Mouse (Mus musculus) testis, adult 2 months (tissue): ENCODE measurements around the gene Tex2. TPM values are rescaled to one million over a fixed set of nuclear protein-coding genes. Genes with fewer than 3 reads are reported as not detected.

ENCODE experiments used
- H3K27ac ChIP-seq: fragments of 200-500 bp; 2 replicates; pipeline ENCODE4 v1.5.1; 2012; ENCODE audit warnings: low read depth, low read length; ENCODE audit not compliant: control insufficient read depth, insufficient read depth
- H3K27me3 ChIP-seq: fragments of 200-500 bp; 2 replicates; pipeline ENCODE4 v1.6.1; 2012; ENCODE audit warnings: mild to moderate bottlenecking, low read length, moderate library complexity; ENCODE audit not compliant: control insufficient read depth, insufficient read depth
- H3K36me3 ChIP-seq: fragments of 200-500 bp; 2 replicates; pipeline ENCODE4 v1.6.1; 2012; ENCODE audit warnings: mild to moderate bottlenecking, low read length; ENCODE audit not compliant: control insufficient read depth, insufficient read depth
- H3K4me1 ChIP-seq: fragments of 200-500 bp; 2 replicates; pipeline ENCODE4 v1.6.1; 2012; ENCODE audit warnings: low read length; ENCODE audit not compliant: control insufficient read depth, insufficient read depth
- H3K4me3 ChIP-seq: fragments of 200-500 bp; 2 replicates; pipeline ENCODE4 v1.5.1; 2012; ENCODE audit warnings: low read depth, mild to moderate bottlenecking, low read length, moderate library complexity, mixed read lengths; ENCODE audit not compliant: control insufficient read depth
- CTCF ChIP-seq: fragments of 200-500 bp; IDR thresholded peaks from 2 replicates; pipeline ENCODE4 v1.5.1; 2012; ENCODE audit warnings: low read depth, mild to moderate bottlenecking, inconsistent platforms, low read length, moderate library complexity; ENCODE audit not compliant: control insufficient read depth, insufficient read depth, insufficient replicate concordance
- POLR2A ChIP-seq: fragments of 200-500 bp; IDR thresholded peaks from 2 replicates; pipeline ENCODE4 v1.6.1; 2012; ENCODE audit warnings: low read depth, mild to moderate bottlenecking, inconsistent platforms, low read length, moderate library complexity; ENCODE audit not compliant: control insufficient read depth
- polyA plus RNA-seq: library from polyadenylated mRNA; depleted of rRNA; stranded (reverse); fragments of >200 nt; gene quantifications from 2 replicates; pipeline ENCODE4 v1.2.3, GENCODE M21; 2012; rRNA removed

Gene Tex2
- polyA plus RNA-seq, 1 experiment = 234 TPM

DNA sequence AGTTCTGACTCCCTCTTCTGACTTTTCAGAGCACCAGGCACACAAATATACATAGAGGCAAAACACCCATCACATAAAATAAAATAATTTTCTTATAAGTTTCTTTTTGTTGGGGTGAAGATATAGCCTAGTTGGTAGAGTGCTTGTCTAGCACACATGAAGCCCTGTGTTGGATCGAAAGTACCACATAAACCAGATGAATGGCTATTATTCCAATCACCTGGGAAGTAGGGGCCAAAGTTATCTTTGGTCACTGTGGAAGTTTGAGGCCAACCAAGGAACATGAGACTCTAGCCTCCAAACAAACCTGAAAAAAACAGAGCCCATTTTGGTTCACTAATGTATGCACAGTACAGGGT, 147.7 kb downstream of the Tex2 start:
- Histone ChIP-seq H3K4me3 (no peak overlapping the region), H3K27ac (no peak overlapping the region), H3K36me3 (no peaks in the 10 kb centered on the region), H3K4me1 (no peaks in the 10 kb centered on the region), H3K27me3 (no peaks in the 10 kb centered on the region)
- no peak for TF ChIP-seq POLR2A
- no peak for TF ChIP-seq CTCF

DNA sequence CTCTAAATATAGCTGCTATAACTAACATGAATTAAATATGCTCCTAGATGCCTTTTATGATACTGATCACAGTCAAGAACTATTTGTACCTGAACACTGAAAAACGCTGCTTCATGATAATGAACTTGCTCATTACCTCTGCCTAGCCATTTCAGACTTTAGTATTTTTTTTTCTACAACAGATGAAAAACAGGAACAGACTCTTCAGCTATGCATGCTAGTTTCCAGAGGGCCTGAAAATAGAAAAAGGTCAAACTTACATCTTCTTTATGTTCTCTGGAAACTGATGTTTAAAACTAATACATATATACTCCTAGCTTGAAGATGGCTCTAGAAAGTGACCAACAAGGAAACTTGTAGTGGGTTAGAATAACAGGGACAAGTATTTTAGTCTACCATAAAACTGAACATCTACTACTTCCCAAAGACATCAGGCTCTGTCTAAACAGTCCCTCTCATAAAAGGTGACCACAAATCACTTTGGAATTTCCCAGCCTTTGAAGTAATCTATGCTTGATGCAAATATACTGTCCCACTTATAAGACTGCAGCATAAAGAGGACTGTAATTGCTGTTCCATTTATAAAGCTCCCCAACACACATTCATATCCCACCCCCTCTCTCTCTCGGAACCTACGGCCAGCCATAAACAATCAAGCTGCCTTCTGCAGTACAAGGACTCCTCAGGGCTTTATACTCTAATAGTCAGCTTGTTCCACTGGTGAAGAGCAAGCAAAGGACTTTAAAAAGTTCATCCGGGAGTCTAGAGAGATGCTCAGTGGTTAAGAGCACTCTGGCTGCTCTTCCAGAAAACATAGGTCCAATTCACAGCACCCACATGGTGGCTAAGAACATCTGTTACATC, 148.3 kb downstream of the Tex2 start:
- H3K36me3 ChIP-seq = no peaks in the 10 kb centered on the region
- no peak overlapping the region for H3K4me3 ChIP-seq
- no peaks in the 10 kb centered on the region for H3K27me3 ChIP-seq
- H3K27ac ChIP-seq = no peak overlapping the region
- TF ChIP-seq POLR2A (no peak), CTCF (no peak)
- no peaks in the 10 kb centered on the region for H3K4me1 ChIP-seq

- H3K27me3 ChIP-seq = no peaks in the 10 kb centered on the region
- H3K4me3 ChIP-seq = no peak overlapping the region
- H3K36me3 ChIP-seq = no peaks in the 10 kb centered on the region
- H3K27ac ChIP-seq = no peak overlapping the region
- no peaks in the 10 kb centered on the region for H3K4me1 ChIP-seq
- TF ChIP-seq CTCF (no peak), POLR2A (no peak)
Observed at GRCm38 (mm10) chr11:106463845-106464244, 149.4 kb downstream of the Tex2 start.

GRCm38 (mm10) chr11:106462309-106462708, 150.9 kb downstream of the Tex2 start:
- Histone ChIP-seq H3K4me3 (no peak overlapping the region), H3K4me1 (no peaks in the 10 kb centered on the region), H3K36me3 (no peaks in the 10 kb centered on the region), H3K27me3 (no peaks in the 10 kb centered on the region), H3K27ac (no peak overlapping the region)
- TF ChIP-seq POLR2A (no peak), CTCF (no peak)

- H3K27ac ChIP-seq = no peak overlapping the region
- no peak overlapping the region for H3K4me3 ChIP-seq
- H3K27me3 ChIP-seq = no peaks in the 10 kb centered on the region
- no peaks in the 10 kb centered on the region for H3K4me1 ChIP-seq
- no peak for TF ChIP-seq POLR2A
- TF ChIP-seq CTCF = no peak
- no peaks in the 10 kb centered on the region for H3K36me3 ChIP-seq
Observed at GRCm38 (mm10) chr11:106461145-106461932, 151.9 kb downstream of the Tex2 start.

GRCm38 (mm10) chr11:106460671-106461070, 152.6 kb downstream of the Tex2 start:
- no peak overlapping the region for H3K27ac ChIP-seq
- H3K4me3 ChIP-seq = no peak overlapping the region
- H3K4me1 ChIP-seq = no peaks in the 10 kb centered on the region
- no peaks in the 10 kb centered on the region for H3K27me3 ChIP-seq
- H3K36me3 ChIP-seq = no peaks in the 10 kb centered on the region
- no peak for TF ChIP-seq CTCF
- no peak for TF ChIP-seq POLR2A

DNA sequence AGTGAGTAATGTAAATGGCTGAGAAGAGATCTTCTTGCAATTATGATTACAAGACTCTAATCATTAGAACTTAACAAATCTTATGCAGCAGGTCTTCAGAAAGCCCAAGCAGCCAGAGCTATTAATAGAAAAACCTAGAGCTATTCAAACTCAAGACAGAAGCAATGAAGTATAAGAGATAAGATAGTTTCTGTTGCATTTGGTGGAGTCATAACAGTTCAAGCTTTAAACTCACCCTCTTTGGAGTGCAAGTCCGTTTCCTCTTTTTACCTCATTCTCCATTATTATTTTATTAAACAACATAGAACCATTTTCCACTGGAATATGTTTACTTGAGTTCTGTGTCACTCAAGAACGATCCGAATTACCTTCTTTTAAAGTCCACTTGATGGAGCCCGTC, 154.7 kb downstream of the Tex2 start:
- Histone ChIP-seq H3K4me3 (no peak overlapping the region), H3K27me3 (no peaks in the 10 kb centered on the region), H3K36me3 (no peaks in the 10 kb centered on the region), H3K27ac (no peak overlapping the region), H3K4me1 (no peaks in the 10 kb centered on the region)
- no peak for TF ChIP-seq CTCF
- no peak for TF ChIP-seq POLR2A

Other genes starting within 250 kb of the Tex2 start
- gene Prr29, start 248.0 kb downstream of the Tex2 start, polyA plus RNA-seq = 0.40 and 0.49 TPM in 2 replicates
- 1.2 and 1.7 TPM in 2 replicates for gene Icam2, start 225.3 kb downstream of the Tex2 start, polyA plus RNA-seq
- gene Ern1, start 125.6 kb downstream of the Tex2 start, polyA plus RNA-seq = 6.6 and 7.3 TPM in 2 replicates
- 1.6 and 1.8 TPM in 2 replicates for gene Pecam1, start 137.2 kb upstream of the Tex2 start, polyA plus RNA-seq
- gene Milr1, start 137.8 kb upstream of the Tex2 start, polyA plus RNA-seq = 0.10 and 0.16 TPM in 2 replicates
- 2.8 and 3.1 TPM in 2 replicates for gene Polg2, start 166.1 kb upstream of the Tex2 start, polyA plus RNA-seq
- 642 and 659 TPM in 2 replicates for gene Ddx5, start 175.8 kb upstream of the Tex2 start, polyA plus RNA-seq
- gene Cep95, start 175.8 kb upstream of the Tex2 start, polyA plus RNA-seq = 18.5 and 20.8 TPM in 2 replicates